Mouse (Mus musculus) mouse embryonic stem cell (cell line): ENCODE results near the gene Dnajb13.

Source experiments
- in situ Hi-C, 2 experiments: fragments of 300-500 bp; cut with MboI; formaldehyde crosslinking; loops; 1 replicate in 1 of 2; 3 replicates in 1 of 2; pipeline ENCODE4 v1.14.3; 2019 to 2020; ENCODE audit warnings: low sequenced_read_pairs in 2 of 2, low pct_unique_long_range_greater_than_20kb in 1 of 2, mixed read lengths in 1 of 2; ENCODE audit not compliant: unreplicated experiment in 1 of 2

Gene Dnajb13

GRCm38 (mm10) chr7:100466781-100467510 is 47.8 kb downstream of the Dnajb13 start:
- in situ Hi-C loops = no loop called here

- in situ Hi-C loops = no loop called here
Observed at GRCm38 (mm10) chr7:100465656-100466309, 49.0 kb downstream of the Dnajb13 start.

GRCm38 (mm10) chr7:100465248-100465647 is 49.5 kb downstream of the Dnajb13 start:
- in situ Hi-C loops = no loop called here

GRCm38 (mm10) chr7:100464248-100464647 is 50.5 kb downstream of the Dnajb13 start:
- in situ Hi-C loops = no loop called here

GRCm38 (mm10) chr7:100463757-100464156 is 51.0 kb downstream of the Dnajb13 start:
- in situ Hi-C loops = no loop called here

- in situ Hi-C loops = no loop called here
Observed at GRCm38 (mm10) chr7:100463194-100463593, 51.6 kb downstream of the Dnajb13 start.

- in situ Hi-C loops = no loop called here
Observed at GRCm38 (mm10) chr7:100461621-100462151, 53.1 kb downstream of the Dnajb13 start.

GRCm38 (mm10) chr7:100459862-100460261 is 54.9 kb downstream of the Dnajb13 start:
- in situ Hi-C loops = no loop called here

GRCm38 (mm10) chr7:100458153-100458552 is 56.6 kb downstream of the Dnajb13 start:
- in situ Hi-C loops = no loop called here
